Mouse (Mus musculus): ENCODE measurements around the gene Map7d1. TPM values are rescaled to one million over a fixed set of nuclear protein-coding genes. Genes with fewer than 3 reads are reported as not detected.
A peak's percentile ranks its signal among the peaks of the same experiment; 100 is the strongest.

The Map7d1 gene
- polyA plus RNA-seq, 1 experiment from 2014 or later, result 58.2 TPM

- 40% methylated on average over 11 of the region's 11 CpGs for WGBS
- Histone ChIP-seq H3K4me2 (no peak overlapping the region), H3K4me3 (no peak overlapping the region), H3K27ac (no peak overlapping the region), H3K9me3 (replicated peaks) (no peaks in the 10 kb centered on the region), H3K4me1 (peaks cover 7% of the 10 kb centered on the region), H3K27me3 (peaks cover 74% of the 10 kb centered on the region), H3K9ac (no peak overlapping the region), H3K36me3 (ENCODE audit: poor library complexity, severe bottlenecking) (no peaks in the 10 kb centered on the region)
- no peak for ATAC-seq
Measured at GRCm38 (mm10) chr4:126287302-126287995, 31.3 kb upstream of the Map7d1 start.

GRCm38 (mm10) chr4:126286492-126286891, 30.3 kb upstream of the Map7d1 start, which contains the start of gene Col8a2:
Gene Col8a2 (plus strand): TSS chr4:126286793.
- Histone ChIP-seq H3K27me3 (peaks cover 70% of the 10 kb centered on the region), H3K4me1 (peaks cover 7% of the 10 kb centered on the region), H3K9ac (peak within 1 kb of the TSS; percentile 34; the same call in 1 of the 2 replicates), H3K4me3 (peak within 1 kb of the TSS; percentile 35), H3K9me3 (replicated peaks) (no peaks in the 10 kb centered on the region), H3K4me2 (peak within 1 kb of the TSS; percentile 59), H3K36me3 (ENCODE audit: poor library complexity, severe bottlenecking) (no peaks in the 10 kb centered on the region), H3K27ac (no peak within 1 kb of the TSS)
- ATAC-seq, result no peak
- 2% methylated on average over 27 of the region's 42 CpGs for WGBS

- no peak overlapping the region for H3K4me3 ChIP-seq
- peaks cover 11% of the 10 kb centered on the region for H3K4me1 ChIP-seq
- H3K27me3 ChIP-seq, result peaks cover 47% of the 10 kb centered on the region
- no peaks in the 10 kb centered on the region for H3K36me3 ChIP-seq (ENCODE audit: poor library complexity, severe bottlenecking)
- H3K9ac ChIP-seq, result 0 out of 2 replicates have a peak overlapping the region, but pooled peaks have one; percentile 26
- H3K9me3 ChIP-seq (replicated peaks), result no peaks in the 10 kb centered on the region
- no peak overlapping the region for H3K4me2 ChIP-seq
- WGBS, result 88% methylated on average over 8 of the region's 8 CpGs
- H3K27ac ChIP-seq, result no peak overlapping the region
- no peak for ATAC-seq
Measured at GRCm38 (mm10) chr4:126283582-126283981, 27.4 kb upstream of the Map7d1 start.

GRCm38 (mm10) chr4:126281706-126282105, 25.6 kb upstream of the Map7d1 start:
- peaks cover 28% of the 10 kb centered on the region for H3K27me3 ChIP-seq
- ATAC-seq, result no peak
- H3K4me2 ChIP-seq, result no peak overlapping the region
- H3K4me1 ChIP-seq, result peaks cover 16% of the 10 kb centered on the region
- H3K27ac ChIP-seq, result no peak overlapping the region
- H3K9ac ChIP-seq, result no peak overlapping the region
- 77% methylated on average over 9 of the region's 9 CpGs for WGBS
- H3K36me3 ChIP-seq (ENCODE audit: poor library complexity, severe bottlenecking), result no peaks in the 10 kb centered on the region
- H3K9me3 ChIP-seq (replicated peaks), result no peaks in the 10 kb centered on the region
- H3K4me3 ChIP-seq, result no peak overlapping the region

- Histone ChIP-seq H3K9ac (no peak overlapping the region), H3K36me3 (ENCODE audit: poor library complexity, severe bottlenecking) (peaks cover 17% of the 10 kb centered on the region), H3K9me3 (replicated peaks) (no peaks in the 10 kb centered on the region), H3K4me3 (no peak overlapping the region), H3K27ac (no peak overlapping the region), H3K4me2 (no peak overlapping the region), H3K27me3 (peaks cover 8% of the 10 kb centered on the region), H3K4me1 (peaks cover 11% of the 10 kb centered on the region; the same call in 1 of the 2 replicates)
- ATAC-seq, result no peak
- 60% methylated on average over 9 of the region's 9 CpGs for WGBS
Measured at GRCm38 (mm10) chr4:126278961-126279360, 22.8 kb upstream of the Map7d1 start.

- WGBS, result 34% methylated on average over 9 of the region's 9 CpGs
- Histone ChIP-seq H3K4me3 (no peak overlapping the region), H3K4me1 (peaks cover 11% of the 10 kb centered on the region; the same call in 1 of the 2 replicates), H3K27ac (no peak overlapping the region), H3K4me2 (no peak overlapping the region), H3K9me3 (replicated peaks) (no peaks in the 10 kb centered on the region), H3K27me3 (0 out of 2 replicates have a peak, but pooled peaks cover 5% of the 10 kb centered on the region), H3K9ac (no peak overlapping the region), H3K36me3 (ENCODE audit: poor library complexity, severe bottlenecking) (peaks cover 21% of the 10 kb centered on the region)
- no peak for ATAC-seq
Measured at GRCm38 (mm10) chr4:126278565-126278915, 22.4 kb upstream of the Map7d1 start.

GRCm38 (mm10) chr4:126277906-126278564, 21.9 kb upstream of the Map7d1 start:
- Histone ChIP-seq H3K9me3 (replicated peaks) (no peaks in the 10 kb centered on the region), H3K27me3 (0 out of 2 replicates have a peak, but pooled peaks cover under 1% of the 10 kb centered on the region), H3K4me2 (peak overlapping the region; percentile 16; the same call in 1 of the 2 replicates), H3K9ac (no peak overlapping the region), H3K4me1 (peaks cover 11% of the 10 kb centered on the region; the same call in 1 of the 2 replicates), H3K36me3 (ENCODE audit: poor library complexity, severe bottlenecking) (peaks cover 26% of the 10 kb centered on the region), H3K4me3 (no peak overlapping the region), H3K27ac (no peak overlapping the region)
- peak; percentile 55; the same call in 1 of the 2 replicates for ATAC-seq
- WGBS, result 6% methylated on average over 13 of the region's 13 CpGs

GRCm38 (mm10) chr4:126275681-126276131, 19.6 kb upstream of the Map7d1 start:
- H3K9me3 ChIP-seq (replicated peaks), result no peaks in the 10 kb centered on the region
- H3K27me3 ChIP-seq, result no peaks in the 10 kb centered on the region
- peaks cover 11% of the 10 kb centered on the region; the same call in 1 of the 2 replicates for H3K4me1 ChIP-seq
- H3K4me2 ChIP-seq, result no peak overlapping the region
- H3K27ac ChIP-seq, result no peak overlapping the region
- 91% methylated on average over 13 of the region's 13 CpGs for WGBS
- no peak overlapping the region for H3K9ac ChIP-seq
- H3K36me3 ChIP-seq (ENCODE audit: poor library complexity, severe bottlenecking), result peaks cover 35% of the 10 kb centered on the region
- no peak for ATAC-seq
- no peak overlapping the region for H3K4me3 ChIP-seq

- 91% methylated on average over 4 of the region's 4 CpGs for WGBS
- Histone ChIP-seq H3K4me1 (peaks cover 11% of the 10 kb centered on the region; the same call in 1 of the 2 replicates), H3K27ac (no peak overlapping the region), H3K4me3 (no peak overlapping the region), H3K9ac (no peak overlapping the region), H3K27me3 (no peaks in the 10 kb centered on the region), H3K36me3 (ENCODE audit: poor library complexity, severe bottlenecking) (peaks cover 35% of the 10 kb centered on the region), H3K4me2 (no peak overlapping the region), H3K9me3 (replicated peaks) (no peaks in the 10 kb centered on the region)
- ATAC-seq, result no peak
Measured at GRCm38 (mm10) chr4:126275081-126275480, 18.9 kb upstream of the Map7d1 start.

- Histone ChIP-seq H3K9me3 (replicated peaks) (no peaks in the 10 kb centered on the region), H3K27me3 (no peaks in the 10 kb centered on the region), H3K36me3 (ENCODE audit: poor library complexity, severe bottlenecking) (peaks cover 35% of the 10 kb centered on the region), H3K4me1 (peaks cover 10% of the 10 kb centered on the region; the same call in 1 of the 2 replicates), H3K27ac (no peak overlapping the region), H3K4me3 (no peak overlapping the region), H3K4me2 (no peak overlapping the region), H3K9ac (no peak overlapping the region)
- ATAC-seq, result no peak
- WGBS, result 77% methylated on average over 13 of the region's 13 CpGs
Measured at GRCm38 (mm10) chr4:126273753-126274152, 17.6 kb upstream of the Map7d1 start.

GRCm38 (mm10) chr4:126269292-126269691, 13.1 kb upstream of the Map7d1 start:
- Histone ChIP-seq H3K9me3 (replicated peaks) (no peaks in the 10 kb centered on the region), H3K4me3 (no peak overlapping the region), H3K4me2 (no peak overlapping the region), H3K4me1 (peaks cover 2% of the 10 kb centered on the region; the same call in 1 of the 2 replicates), H3K9ac (no peak overlapping the region), H3K27me3 (no peaks in the 10 kb centered on the region), H3K36me3 (ENCODE audit: poor library complexity, severe bottlenecking) (peaks cover 25% of the 10 kb centered on the region), H3K27ac (no peak overlapping the region)
- ATAC-seq, result no peak
- 77% methylated on average over 3 of the region's 3 CpGs for WGBS

GRCm38 (mm10) chr4:126262119-126262807, 6.1 kb upstream of the Map7d1 start, which contains the start of gene Trappc3:
Gene Trappc3 (plus strand): TSS chr4:126262325.
- no peaks in the 10 kb centered on the region for H3K9me3 ChIP-seq (replicated peaks)
- H3K27ac ChIP-seq, result no peak within 1 kb of the TSS
- H3K36me3 ChIP-seq (ENCODE audit: poor library complexity, severe bottlenecking), result no peaks in the 10 kb centered on the region
- H3K4me1 ChIP-seq, result peaks cover 38% of the 10 kb centered on the region
- ATAC-seq, result peak; percentile 98
- H3K4me2 ChIP-seq, result peak within 1 kb of the TSS; percentile 78
- peaks cover 3% of the 10 kb centered on the region; the same call in 1 of the 2 replicates for H3K27me3 ChIP-seq
- H3K9ac ChIP-seq, result peak within 1 kb of the TSS; percentile 80
- H3K4me3 ChIP-seq, result peak within 1 kb of the TSS; percentile 71
- WGBS, result 2% methylated on average over 46 of the region's 46 CpGs

Measured in forebrain, embryonic 13.5 days (tissue).